Mouse (Mus musculus) erythroblast, embryonic 14.5 days (primary cell): Measurements from ENCODE around the gene Skap2.

Experiments
- GATA1 ChIP-seq: IDR thresholded peaks from 2 replicates; pipeline ENCODE4 v1.6.1; 2012; ENCODE audit warnings: low read length, inconsistent platforms, mixed read lengths
- TAL1 ChIP-seq: IDR thresholded peaks from 3 replicates; pipeline ENCODE4 v1.6.1; 2012; ENCODE audit warnings: low read length, inconsistent platforms, mixed read lengths

- TF ChIP-seq GATA1 (no peak), TAL1 (no peak)
These were observed 201.4 kb downstream of the Skap2 start for GRCm38 (mm10) chr6:51810906-51811305.
